Mouse (Mus musculus): ENCODE results near the gene Dnah3. TPM values are rescaled to one million over a fixed set of nuclear protein-coding genes. Genes with fewer than 3 reads are reported as not detected.
A peak's percentile ranks its signal among the peaks of the same experiment; 100 is the strongest.

Dnah3 gene
- total RNA-seq, 4 experiments from 2014 or later = 0.06 to 0.11 (median 0.06) TPM; not detected in 1

- DNase-seq = no peak
Observed at GRCm38 (mm10) chr7:120050447-120050846, 44.6 kb downstream of the Dnah3 start.

DNA sequence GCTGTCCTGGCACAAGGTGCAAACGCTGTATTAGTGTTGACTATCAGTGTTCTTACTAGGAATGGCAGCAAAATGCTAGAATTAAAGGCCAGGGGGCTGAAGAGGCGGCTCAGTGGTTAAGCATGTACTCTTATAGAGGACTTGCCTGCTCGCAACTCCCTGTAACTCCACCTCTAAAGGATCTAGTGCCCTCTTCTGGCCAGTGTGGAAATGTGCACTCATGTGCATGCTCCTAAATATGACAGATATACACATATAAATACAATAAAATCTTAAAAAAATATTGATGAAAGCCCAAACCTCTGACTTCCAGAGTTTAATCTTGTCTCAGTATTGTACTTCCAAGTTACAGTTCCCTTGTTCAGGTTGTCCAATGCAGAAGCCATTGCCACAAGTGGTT lies 51.1 kb downstream of the Dnah3 start:
- no peak for DNase-seq

- no peak for DNase-seq
Observed at GRCm38 (mm10) chr7:120036422-120036821, 58.7 kb downstream of the Dnah3 start.

- no peak for DNase-seq
Observed at GRCm38 (mm10) chr7:120034996-120035395, 60.1 kb downstream of the Dnah3 start.

GRCm38 (mm10) chr7:120034566-120034965 lies 60.5 kb downstream of the Dnah3 start:
- no peak for DNase-seq

DNA sequence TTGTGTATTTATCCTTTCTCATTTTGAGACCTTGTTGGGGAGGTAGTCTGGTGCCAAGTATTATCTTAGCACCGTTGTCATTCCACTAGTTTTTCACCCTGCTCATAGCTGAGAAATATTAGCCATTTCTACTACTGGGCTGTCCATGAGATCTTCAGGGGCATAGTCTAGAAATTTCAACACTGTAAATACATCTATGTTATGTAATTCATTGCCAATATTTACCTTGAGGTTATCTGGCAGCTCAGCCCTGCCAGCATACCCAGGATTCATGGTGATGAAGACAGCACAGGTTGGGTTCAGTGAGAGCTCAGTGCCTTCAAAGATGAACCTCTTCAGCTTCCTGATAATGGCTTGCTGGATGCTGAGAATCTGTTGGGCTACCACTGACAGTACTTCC lies 66.4 kb downstream of the Dnah3 start:
- DNase-seq = no peak

GRCm38 (mm10) chr7:119997066-119997465 lies 98.0 kb downstream of the Dnah3 start:
- peak; percentile 12 for DNase-seq

GRCm38 (mm10) chr7:119985279-119985912 lies 109.7 kb downstream of the Dnah3 start:
- DNase-seq = no peak

DNA sequence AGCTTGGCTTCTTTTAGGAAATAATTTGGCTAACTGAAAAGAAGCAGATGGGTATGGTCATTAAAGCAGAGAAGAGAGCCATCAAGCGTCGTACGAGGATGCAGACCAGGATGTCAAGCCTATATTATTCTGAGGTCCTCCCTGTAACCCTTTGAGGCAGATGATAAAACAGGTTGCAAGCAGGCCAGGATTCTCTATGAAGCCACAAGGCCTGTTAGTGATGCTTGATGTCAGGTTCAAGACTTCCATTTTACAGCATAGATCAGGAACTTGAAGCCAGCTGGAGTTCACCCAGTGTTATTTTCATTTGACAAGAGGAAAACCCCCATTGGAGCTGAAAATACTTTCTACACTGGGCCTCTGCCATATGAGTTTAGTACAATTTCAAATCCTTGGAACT lies 114.9 kb downstream of the Dnah3 start:
- no peak for DNase-seq

- no peak for DNase-seq
Observed at GRCm38 (mm10) chr7:119978576-119978975, 116.5 kb downstream of the Dnah3 start.

DNA sequence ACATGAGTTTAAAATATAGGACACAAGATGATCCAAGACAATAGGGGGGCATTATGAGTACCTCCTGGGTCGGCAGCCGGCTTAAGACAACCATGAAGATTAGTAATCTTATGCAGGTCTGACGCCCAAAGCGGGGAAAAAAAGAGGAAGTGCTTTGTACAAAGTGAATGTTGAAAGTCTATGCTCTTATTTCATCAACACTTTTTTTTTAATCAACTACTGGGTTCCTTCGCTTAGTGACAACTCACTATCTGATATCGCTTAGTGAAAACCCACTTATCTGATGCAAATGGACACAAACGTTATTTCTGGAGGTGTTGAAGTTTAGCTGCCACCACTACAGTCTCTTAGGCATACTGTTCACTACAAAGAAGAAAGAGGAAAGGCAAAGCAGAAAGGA lies 117.5 kb downstream of the Dnah3 start:
- DNase-seq = no peak

DNA sequence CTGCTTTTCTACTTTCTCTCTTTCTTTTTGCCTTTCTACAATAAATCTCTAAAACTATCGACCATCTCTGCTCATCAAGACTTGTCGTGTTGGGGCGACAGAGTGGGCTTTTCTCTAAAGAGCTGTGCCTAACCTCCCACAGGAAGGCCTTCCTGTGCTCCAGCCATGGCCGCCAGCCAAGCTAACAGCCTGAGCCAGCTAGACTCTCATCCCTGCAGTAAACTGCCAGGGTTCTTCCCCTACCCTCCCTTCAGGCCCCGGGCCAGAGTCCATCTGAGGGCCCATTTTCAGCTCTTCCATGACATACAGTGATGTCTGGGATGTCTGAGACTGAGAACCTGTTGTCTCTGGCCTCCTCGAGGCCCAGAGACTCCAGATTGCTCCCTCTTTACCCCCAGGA lies 118.8 kb downstream of the Dnah3 start:
- DNase-seq = no peak

DNA sequence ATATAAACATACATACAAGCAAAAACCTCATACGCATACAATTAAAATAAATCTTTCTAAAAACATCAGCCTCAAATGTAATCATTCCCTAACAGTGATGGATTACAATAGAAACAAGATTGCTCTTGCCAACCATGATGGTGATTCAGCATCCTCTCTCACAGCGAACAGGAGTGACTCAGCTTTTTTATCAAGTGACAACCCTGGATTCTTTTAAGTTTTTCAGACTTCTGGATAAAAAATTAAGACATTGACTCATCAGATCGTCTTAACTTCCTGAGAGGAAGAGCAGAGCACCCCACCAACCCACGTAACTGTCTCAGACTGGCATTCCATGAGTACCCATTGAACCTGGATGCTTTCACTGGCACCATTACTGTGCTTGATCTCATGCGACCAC lies 120.9 kb downstream of the Dnah3 start:
- no peak for DNase-seq

DNA sequence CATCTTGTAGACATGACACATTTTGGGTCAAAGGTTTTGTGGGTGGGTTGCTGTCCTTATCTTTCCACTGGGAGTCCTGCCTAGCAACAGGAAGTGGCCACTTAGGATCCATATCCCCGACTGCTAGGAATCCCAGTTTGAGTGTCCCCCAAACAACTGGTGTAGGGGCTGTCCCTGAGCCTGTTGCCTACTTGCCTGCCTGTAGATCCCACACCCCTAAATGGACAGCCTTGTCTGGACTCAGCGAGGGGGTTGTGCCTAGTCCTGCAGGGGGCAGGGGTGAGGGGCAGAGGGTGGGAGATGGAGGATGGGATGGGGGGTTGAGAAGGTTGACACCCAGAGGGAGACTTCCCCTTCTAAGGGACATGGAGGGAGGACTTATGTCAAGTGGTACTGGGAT lies 125.8 kb downstream of the Dnah3 start:
- no peak for DNase-seq

- DNase-seq = no peak
Observed at GRCm38 (mm10) chr7:119965651-119966395, 129.3 kb downstream of the Dnah3 start.

DNA sequence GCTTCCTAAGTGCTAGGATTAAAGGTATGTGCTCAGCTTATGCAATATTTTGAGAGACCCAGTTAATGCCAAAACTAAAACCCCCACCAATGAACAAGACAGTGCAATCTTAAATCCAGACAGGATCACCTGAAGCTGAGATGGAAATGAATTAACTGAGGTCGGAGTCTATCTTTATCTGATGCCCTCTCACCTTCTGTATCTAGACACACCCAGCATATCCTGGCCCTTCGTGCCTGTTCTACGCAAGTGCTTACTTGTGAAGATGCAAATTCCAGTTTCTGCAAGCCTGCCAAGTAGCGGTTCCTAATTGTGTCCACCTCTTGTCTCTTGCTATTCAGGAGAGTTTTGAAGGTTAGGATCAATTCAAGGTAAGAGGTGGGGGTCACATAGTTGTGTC lies 129.9 kb downstream of the Dnah3 start:
- DNase-seq = no peak

DNA sequence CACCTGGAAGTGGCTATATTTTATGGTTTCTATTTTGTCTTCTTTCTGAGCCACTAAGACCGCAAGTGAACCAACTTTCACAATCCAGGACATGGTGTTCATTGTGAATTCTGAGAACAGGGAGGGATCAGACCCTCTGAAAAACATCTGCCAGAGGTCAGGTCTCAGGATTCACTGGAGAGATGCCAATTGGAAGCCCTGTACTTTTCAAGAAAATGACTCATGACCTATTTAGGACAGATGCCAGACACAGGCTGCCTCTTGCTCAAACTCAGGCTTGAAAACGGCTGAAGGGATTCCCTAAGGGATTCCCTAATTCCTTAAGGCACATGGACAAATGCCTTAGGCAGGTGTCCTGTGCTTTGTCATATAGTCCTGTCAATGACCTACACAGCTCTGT lies 134.0 kb downstream of the Dnah3 start:
- peak; percentile 72 for DNase-seq

GRCm38 (mm10) chr7:119960546-119960945 lies 134.5 kb downstream of the Dnah3 start:
- DNase-seq = no peak

- DNase-seq = no peak
Observed at GRCm38 (mm10) chr7:119960006-119960405, 135.1 kb downstream of the Dnah3 start.

- DNase-seq = no peak
Observed at GRCm38 (mm10) chr7:119959491-119959890, 135.6 kb downstream of the Dnah3 start.

DNA sequence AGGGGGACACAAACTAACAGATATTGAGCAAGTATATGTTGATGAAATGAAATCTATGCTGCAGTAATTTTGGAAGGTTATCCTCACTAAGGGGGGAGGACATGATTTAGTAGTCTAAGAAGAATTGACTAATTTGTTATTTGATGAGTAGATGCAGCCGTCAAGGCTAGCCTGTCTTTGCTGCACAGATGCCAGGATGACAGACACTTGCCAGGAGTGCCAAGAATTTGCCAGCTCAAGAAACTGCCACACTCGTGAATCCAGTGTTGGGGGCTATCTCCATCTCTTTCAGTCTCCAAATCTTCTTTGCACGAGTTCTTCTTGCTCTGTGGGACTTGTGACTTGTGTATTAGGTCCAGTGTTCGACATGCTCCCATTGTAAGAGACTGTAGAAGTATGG lies 136.0 kb downstream of the Dnah3 start:
- no peak for DNase-seq

- DNase-seq = no peak
Observed at GRCm38 (mm10) chr7:119957421-119957820, 137.7 kb downstream of the Dnah3 start.

GRCm38 (mm10) chr7:119954047-119954446 lies 141.0 kb downstream of the Dnah3 start:
- DNase-seq = no peak

DNA sequence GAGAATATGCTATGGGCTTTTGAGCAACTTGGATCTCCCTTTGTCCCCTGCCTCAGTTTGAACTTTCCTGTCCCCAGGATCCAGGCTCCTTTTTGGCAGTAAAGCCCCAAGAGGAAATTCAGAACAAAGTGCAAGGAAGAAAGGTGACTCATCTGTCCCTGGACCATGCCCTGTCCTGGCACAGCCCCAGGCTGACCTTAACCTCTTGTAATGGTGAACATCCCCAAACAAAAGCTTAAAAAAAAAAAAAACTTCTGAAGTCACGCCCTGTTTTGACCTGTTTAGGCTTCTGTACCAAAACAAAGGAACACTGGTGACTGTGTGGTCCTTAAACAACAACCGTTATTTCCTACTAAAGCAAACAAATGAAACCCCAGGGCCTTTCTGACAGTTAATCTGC lies 153.5 kb downstream of the Dnah3 start:
- peak; percentile 78 for DNase-seq
